Mouse (Mus musculus) MEL (cell line): ENCODE data around the gene Cbln3. TPM values are rescaled to one million over a fixed set of nuclear protein-coding genes. Genes with fewer than 3 reads are reported as not detected.

Experiments
- DNase-seq: peaks from one replicate; pipeline ENCODE4 v3.0.0; 2011; ENCODE audit warnings: low read depth, low spot score
- H3K27ac ChIP-seq: 2 replicates; pipeline ENCODE4 v1.5.1; 2012; ENCODE audit warnings: low read depth, mild to moderate bottlenecking, control low read depth, low read length, moderate library complexity; ENCODE audit not compliant: control insufficient read depth
- H3K27me3 ChIP-seq, 2 experiments: fragments of 150-350 bp in 1 of 2; sonication (generic) in 1 of 2; 2 replicates each; pipeline ENCODE4 v1.6.1; 2012; ENCODE audit warnings: low read length in 2 of 2, mild to moderate bottlenecking in 2 of 2, improper control_type of control experiment in 1 of 2, moderate library complexity in 1 of 2; ENCODE audit not compliant: insufficient read depth in 2 of 2, control insufficient read depth in 1 of 2
- H3K36me3 ChIP-seq, 2 experiments: 2 replicates each; pipeline ENCODE4 v1.6.1; 2012 to 2014; ENCODE audit warnings: low read length in 2 of 2, improper control_type of control experiment in 1 of 2, inconsistent platforms in 1 of 2, mild to moderate bottlenecking in 1 of 2; ENCODE audit not compliant: insufficient read depth in 2 of 2, control insufficient read depth in 1 of 2
- H3K4me1 ChIP-seq, 2 experiments: fragments of 150-350 bp in 1 of 2; sonication (generic) in 1 of 2; 2 replicates each; pipeline ENCODE4 v1.6.1; 2012; ENCODE audit warnings: low read length in 2 of 2, improper control_type of control experiment in 1 of 2, mild to moderate bottlenecking in 1 of 2; ENCODE audit not compliant: insufficient read depth in 2 of 2, control insufficient read depth in 1 of 2
- H3K4me3 ChIP-seq, 2 experiments: fragments of 150-350 bp in 1 of 2; sonication (generic) in 1 of 2; 2 replicates each; pipeline ENCODE4 v1.5.1; 2012; ENCODE audit warnings: low read depth in 2 of 2, low read length in 2 of 2, mild to moderate bottlenecking in 2 of 2, moderate library complexity in 2 of 2, control low read depth in 1 of 2, improper control_type of control experiment in 1 of 2; ENCODE audit not compliant: control insufficient read depth in 1 of 2, insufficient read depth in 1 of 2
- H3K79me2 ChIP-seq: 2 replicates; pipeline ENCODE4 v1.6.1; 2012; ENCODE audit warnings: mild to moderate bottlenecking, low read length, moderate library complexity; ENCODE audit not compliant: control insufficient read depth, poor library complexity, insufficient read depth
- H3K9ac ChIP-seq: 2 replicates; pipeline ENCODE4 v1.6.1; 2012; ENCODE audit warnings: low read depth, mild to moderate bottlenecking, control low read depth, low read length, moderate library complexity; ENCODE audit not compliant: control insufficient read depth, poor library complexity, severe bottlenecking
- H3K9me3 ChIP-seq: fragments of 150-350 bp; sonication (generic); replicated peaks from 2 replicates; pipeline ENCODE4 v1.6.1; 2012; ENCODE audit warnings: mild to moderate bottlenecking, low read length, improper control_type of control experiment, moderate library complexity; ENCODE audit not compliant: insufficient read depth
- BHLHE40 ChIP-seq: IDR thresholded peaks from 2 replicates; pipeline ENCODE4 v1.6.1; 2012; ENCODE audit warnings: low read depth, mild to moderate bottlenecking, inconsistent platforms, low read length, improper control_type of control experiment, borderline replicate concordance
- CHD2 ChIP-seq: IDR thresholded peaks from 2 replicates; pipeline ENCODE4 v1.6.1; 2011; ENCODE audit warnings: low read length, improper control_type of control experiment
- EP300 ChIP-seq, 2 experiments: IDR thresholded peaks; 2 replicates each; pipeline ENCODE4 v1.6.1; 2011; ENCODE audit warnings: improper control_type of control experiment in 2 of 2, low read length in 2 of 2, low read depth in 1 of 2, mild to moderate bottlenecking in 1 of 2
- ETS1 ChIP-seq: IDR thresholded peaks from 2 replicates; pipeline ENCODE4 v1.6.1; 2012; ENCODE audit warnings: low read depth, mild to moderate bottlenecking, inconsistent platforms, low read length, improper control_type of control experiment, moderate library complexity
- GATA1 ChIP-seq: IDR thresholded peaks from 2 replicates; pipeline ENCODE4 v1.6.1; 2011; ENCODE audit warnings: low read depth, low read length, improper control_type of control experiment
- JUND ChIP-seq: IDR thresholded peaks from 2 replicates; pipeline ENCODE4 v1.6.1; 2011; ENCODE audit warnings: low read depth, mild to moderate bottlenecking, improper control_type of control experiment, low read length
- MAFK ChIP-seq: IDR thresholded peaks from 2 replicates; pipeline ENCODE4 v1.6.1; 2011; ENCODE audit warnings: low read depth, mild to moderate bottlenecking, low read length, improper control_type of control experiment, borderline replicate concordance
- MAX ChIP-seq: IDR thresholded peaks from 2 replicates; pipeline ENCODE4 v1.6.1; 2011; ENCODE audit warnings: low read length, improper control_type of control experiment
- MEF2A ChIP-seq: IDR thresholded peaks from 2 replicates; pipeline ENCODE4 v1.6.1; 2014; ENCODE audit warnings: low read depth, mild to moderate bottlenecking, inconsistent platforms, low read length, improper control_type of control experiment; ENCODE audit not compliant: poor library complexity, insufficient replicate concordance, severe bottlenecking; ENCODE audit errors: extremely low read depth
- MXI1 ChIP-seq: IDR thresholded peaks from 2 replicates; pipeline ENCODE4 v1.6.1; 2011; ENCODE audit warnings: mild to moderate bottlenecking, low read depth, low read length, improper control_type of control experiment
- MYB ChIP-seq: IDR thresholded peaks from 2 replicates; pipeline ENCODE4 v1.6.1; 2011; ENCODE audit warnings: mild to moderate bottlenecking, low read depth, low read length, improper control_type of control experiment
- NELFE ChIP-seq: IDR thresholded peaks from 2 replicates; pipeline ENCODE4 v1.6.1; 2011; ENCODE audit warnings: low read depth, low read length, improper control_type of control experiment
- POLR2AphosphoS5 ChIP-seq: IDR thresholded peaks from 2 replicates; pipeline ENCODE4 v1.6.1; 2012; ENCODE audit warnings: low read depth, borderline replicate concordance, mild to moderate bottlenecking, inconsistent platforms, low read length, moderate library complexity, mixed read lengths
- RAD21 ChIP-seq: IDR thresholded peaks from 2 replicates; pipeline ENCODE4 v1.6.1; 2011; ENCODE audit warnings: mild to moderate bottlenecking, low read depth, low read length, improper control_type of control experiment
- RCOR1 ChIP-seq: IDR thresholded peaks from 2 replicates; pipeline ENCODE4 v1.6.1; 2012; ENCODE audit warnings: low read depth, mild to moderate bottlenecking, inconsistent platforms, low read length, improper control_type of control experiment
- SIN3A ChIP-seq: IDR thresholded peaks from 2 replicates; pipeline ENCODE4 v1.6.1; 2012; ENCODE audit warnings: low read length, improper control_type of control experiment, inconsistent platforms
- SMC3 ChIP-seq: IDR thresholded peaks from 2 replicates; pipeline ENCODE4 v1.6.1; 2011; ENCODE audit warnings: low read depth, low read length, improper control_type of control experiment
- TBP ChIP-seq: IDR thresholded peaks from 2 replicates; pipeline ENCODE4 v1.8.0; 2011; ENCODE audit warnings: low read depth, low read length, improper control_type of control experiment
- USF1 ChIP-seq: IDR thresholded peaks from 2 replicates; pipeline ENCODE4 v1.6.1; 2014; ENCODE audit warnings: low read depth, mild to moderate bottlenecking, inconsistent platforms, low read length, improper control_type of control experiment, moderate library complexity
- USF2 ChIP-seq, 2 experiments: IDR thresholded peaks; 2 replicates each; pipeline ENCODE4 v1.6.1; 2011 to 2012; ENCODE audit warnings: improper control_type of control experiment in 2 of 2, low read length in 2 of 2, borderline replicate concordance in 1 of 2, inconsistent platforms in 1 of 2, low read depth in 1 of 2, mild to moderate bottlenecking in 1 of 2; ENCODE audit not compliant: insufficient read depth in 1 of 2
- ZC3H11A ChIP-seq: IDR thresholded peaks from 2 replicates; pipeline ENCODE4 v1.6.1; 2012; ENCODE audit warnings: low read depth, mild to moderate bottlenecking, inconsistent platforms, low read length, improper control_type of control experiment
- ZNF384 ChIP-seq: IDR thresholded peaks from 2 replicates; pipeline ENCODE4 v1.6.1; 2012; ENCODE audit warnings: low read depth, mild to moderate bottlenecking, inconsistent platforms, low read length, improper control_type of control experiment
- polyA plus RNA-seq, 2 experiments: library from polyadenylated mRNA; stranded (reverse) in 1 of 2; unstranded in 1 of 2; fragments of >175 nt in 1 of 2; fragments of >200 nt in 1 of 2; gene quantifications; 2 replicates each; pipeline versions ENCODE4 v1.2.1 to v1.2.4; 2012; ENCODE audit warnings: low replicate concordance in 2 of 2, low read depth in 1 of 2; ENCODE audit not compliant: insufficient read length in 2 of 2, insufficient read depth in 1 of 2, missing spikeins in 1 of 2
- total RNA-seq: library from RNA; depleted of rRNA; stranded (reverse); fragments of 300-350 nt; gene quantifications from 2 replicates; pipeline ENCODE4 v1.2.3, GENCODE M21; 2012

Cbln3 gene
- total and polyA plus RNA-seq, 3 experiments: 0.19 TPM; not detected in 2

- Histone ChIP-seq H3K9me3 (no peaks in the 10 kb centered on the region), H3K36me3 (peaks cover 0 to 6% of the 10 kb centered on the region in 2 experiments; a peak in 2 of 4 replicates), H3K9ac (no peak overlapping the region), H3K4me3 (peak overlapping the region in 1 of 2 experiments; percentile 24; a peak in 2 of 4 replicates), H3K27me3 (no peaks in the 10 kb centered on the region), H3K27ac (peak overlapping the region; percentile 6; the same call in 1 of the 2 replicates), H3K79me2 (no peaks in the 10 kb centered on the region), H3K4me1 (peaks cover 18% of the 10 kb centered on the region in 2 experiments)
- TF ChIP-seq JUND (no peak), RAD21 (no peak), EP300 (IDR thresholded peaks at IDR 0.05; ENCODE audit: low read depth in 1 of 2, low read length in 2 of 2) (peak in 1 of 2 experiments; percentile 61; a peak in 1 of 4 replicates), USF2 (IDR thresholded peaks at IDR 0.05; ENCODE audit: borderline replicate concordance in 1 of 2, insufficient read depth in 1 of 2, low read depth in 1 of 2, low read length in 2 of 2) (no peak), GATA1 (peak; percentile 49; the same call in 1 of the 2 replicates), USF1 (peak; percentile 69), ZC3H11A (no peak), MAFK (no peak), RCOR1 (no peak), NELFE (no peak), SIN3A (no peak), SMC3 (no peak), TBP (no peak), CHD2 (no peak), BHLHE40 (peak; percentile 75; the same call in 1 of the 2 replicates), MAX (no peak), MEF2A (no peak), POLR2AphosphoS5 (no peak), MXI1 (no peak), ETS1 (no peak)
- DNase-seq: no peak
These were observed 45.2 kb upstream of the Cbln3 start for GRCm38 (mm10) chr14:55929263-55929997.

GRCm38 (mm10) chr14:55926847-55927246, 42.7 kb upstream of the Cbln3 start:
- Histone ChIP-seq H3K9ac (no peak overlapping the region), H3K27ac (no peak overlapping the region), H3K4me3 (no peak overlapping the region), H3K79me2 (no peaks in the 10 kb centered on the region), H3K9me3 (no peaks in the 10 kb centered on the region), H3K27me3 (no peaks in the 10 kb centered on the region), H3K36me3 (peaks cover 0 to 17% of the 10 kb centered on the region in 2 experiments; a peak in 2 of 4 replicates), H3K4me1 (peaks cover 19 to 34% of the 10 kb centered on the region in 2 experiments)
- no peak for DNase-seq
- TF ChIP-seq MAFK (no peak), NELFE (no peak), USF2 (IDR thresholded peaks at IDR 0.05; ENCODE audit: borderline replicate concordance in 1 of 2, insufficient read depth in 1 of 2, low read depth in 1 of 2, low read length in 2 of 2) (no peak), SIN3A (no peak), RCOR1 (no peak), MYB (no peak), TBP (no peak), JUND (no peak), ZNF384 (no peak), RAD21 (no peak), ETS1 (no peak)
